Mouse (Mus musculus) stomach, postnatal 0 days (tissue): ENCODE measurements around the gene Ypel3.

Experiments used
- CTCF ChIP-seq: IDR thresholded peaks from 2 replicates; pipeline ENCODE4 v1.5.1; 2016; ENCODE audit warnings: antibody characterized with exemption, low read depth, mild to moderate bottlenecking, moderate library complexity
- EP300 ChIP-seq: optimal IDR thresholded peaks from 2 replicates; pipeline ENCODE3; 2016; ENCODE audit warnings: antibody characterized with exemption

- TF ChIP-seq CTCF (peak; percentile 93), EP300 (no peak)
Observed at GRCm38 (mm10) chr7:126754866-126755265, 21.9 kb upstream of the Ypel3 start.
